Mouse (Mus musculus) lung, postnatal 0 days (tissue): ENCODE measurements around the gene Ddx1.

Experiments
- CTCF ChIP-seq: IDR thresholded peaks from 2 replicates; pipeline ENCODE4 v1.5.1; 2016; ENCODE audit warnings: antibody characterized with exemption, mild to moderate bottlenecking
- EP300 ChIP-seq: IDR thresholded peaks from 2 replicates; pipeline ENCODE4 v1.6.1; 2016; ENCODE audit warnings: antibody characterized with exemption, mild to moderate bottlenecking, control low read depth

DNA sequence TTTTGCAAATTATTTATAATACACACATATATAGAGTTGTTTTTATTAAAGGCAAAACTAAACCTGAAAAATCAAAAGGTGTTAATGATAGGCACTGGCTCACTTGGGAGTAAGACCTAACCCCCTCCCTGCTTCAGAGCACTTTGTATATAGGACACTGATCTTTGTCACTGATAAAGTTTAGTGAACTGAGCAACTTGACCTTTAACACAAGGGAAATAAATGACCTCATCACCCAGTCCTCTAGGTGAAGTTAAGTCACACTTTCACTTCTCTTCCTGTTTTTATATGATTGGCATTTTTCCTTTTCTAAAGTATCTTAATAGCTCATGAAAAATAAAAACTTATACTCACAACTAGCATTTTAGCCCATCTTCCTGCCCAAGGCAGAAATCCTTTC lies 6.6 kb downstream of the Ddx1 start:
- TF ChIP-seq CTCF (no peak), EP300 (no peak)
